Mouse (Mus musculus): ENCODE measurements around the gene Iqch. TPM values are rescaled to one million over a fixed set of nuclear protein-coding genes. Genes with fewer than 3 reads are reported as not detected.

Iqch gene
- total and polyA plus RNA-seq, 2 experiments from 2014 or later = 0.18 to 0.26 TPM

DNA sequence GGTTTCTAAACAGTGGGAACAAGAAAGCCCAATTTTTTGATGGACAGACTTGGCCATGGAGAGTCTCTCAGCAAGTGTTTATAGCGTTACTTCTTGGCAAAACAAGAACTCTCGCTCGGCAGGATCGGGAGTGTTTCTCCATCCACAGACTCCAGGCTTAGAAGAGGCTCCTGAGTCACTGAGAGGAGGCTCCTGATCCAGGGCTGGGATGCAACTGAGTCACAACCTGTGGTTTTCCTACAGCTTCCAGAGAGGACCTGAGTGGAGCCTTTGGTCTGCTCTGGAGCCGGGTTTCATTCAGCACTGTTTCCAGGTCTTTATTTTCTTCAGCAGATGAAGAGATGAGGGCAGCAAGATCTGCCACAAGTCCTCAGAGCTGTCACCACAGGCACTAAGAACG lies 5.7 kb upstream of the Iqch start:
- WGBS = 62% methylated on average over 6 of the region's 6 CpGs
- H3K4me1 ChIP-seq (ENCODE audit: insufficient read depth, low read length) = peaks cover 20% of the 10 kb centered on the region; the same call in 1 of the 2 replicates
- no peak for TF ChIP-seq CTCF (IDR thresholded peaks at IDR 0.05; ENCODE audit: low read depth)
- no peak overlapping the region for H3K27ac ChIP-seq
- ATAC-seq = no peak
- H3K27me3 ChIP-seq (ENCODE audit: insufficient read depth, low read length) = no peaks in the 10 kb centered on the region
- no peaks in the 10 kb centered on the region for H3K9me3 ChIP-seq (ENCODE audit: low read length)
- no peak overlapping the region for H3K4me3 ChIP-seq (ENCODE audit: low read length)
- DNase-seq (ENCODE audit: low spot score) = no peak
- no peak overlapping the region for H3K4me2 ChIP-seq (ENCODE audit: low read depth, low read length)
- no peaks in the 10 kb centered on the region for H3K36me3 ChIP-seq (ENCODE audit: insufficient read depth, low read length)
- no peak overlapping the region for H3K9ac ChIP-seq (replicated peaks; ENCODE audit: low read length)

DNA sequence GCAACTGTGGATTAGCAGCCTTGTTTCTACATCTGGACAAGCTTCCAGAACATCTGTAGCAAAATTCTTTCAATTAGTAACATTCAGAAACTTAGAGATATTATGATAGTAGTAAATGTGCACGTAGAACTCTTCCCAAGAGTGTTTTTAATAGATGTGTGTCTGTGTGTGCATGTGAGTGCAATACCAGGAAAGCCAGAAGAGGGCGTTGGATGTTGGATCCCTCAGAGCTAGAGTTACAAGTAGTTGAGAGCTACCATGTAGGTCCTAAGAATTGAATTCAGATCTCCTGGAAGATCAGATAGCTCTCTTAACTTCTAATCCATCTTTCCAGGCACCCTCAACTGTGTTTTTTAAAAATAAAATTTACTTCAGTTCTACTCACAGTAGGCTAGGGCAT lies 4.3 kb upstream of the Iqch start:
- Histone ChIP-seq H3K27me3 (ENCODE audit: insufficient read depth, low read length) (no peaks in the 10 kb centered on the region), H3K4me1 (ENCODE audit: insufficient read depth, low read length) (peaks cover 15% of the 10 kb centered on the region; the same call in 1 of the 2 replicates), H3K9me3 (ENCODE audit: low read length) (no peaks in the 10 kb centered on the region), H3K9ac (replicated peaks; ENCODE audit: low read length) (no peak overlapping the region), H3K4me3 (ENCODE audit: low read length) (no peak overlapping the region), H3K27ac (no peak overlapping the region), H3K4me2 (ENCODE audit: low read depth, low read length) (no peak overlapping the region), H3K36me3 (ENCODE audit: insufficient read depth, low read length) (no peaks in the 10 kb centered on the region)
- DNase-seq (ENCODE audit: low spot score) (no peak), ATAC-seq (no peak)
- 72% methylated on average over 2 of the region's 2 CpGs for WGBS
- peak; percentile 40; the same call in 1 of the 2 replicates for TF ChIP-seq CTCF (IDR thresholded peaks at IDR 0.05; ENCODE audit: low read depth)

DNA sequence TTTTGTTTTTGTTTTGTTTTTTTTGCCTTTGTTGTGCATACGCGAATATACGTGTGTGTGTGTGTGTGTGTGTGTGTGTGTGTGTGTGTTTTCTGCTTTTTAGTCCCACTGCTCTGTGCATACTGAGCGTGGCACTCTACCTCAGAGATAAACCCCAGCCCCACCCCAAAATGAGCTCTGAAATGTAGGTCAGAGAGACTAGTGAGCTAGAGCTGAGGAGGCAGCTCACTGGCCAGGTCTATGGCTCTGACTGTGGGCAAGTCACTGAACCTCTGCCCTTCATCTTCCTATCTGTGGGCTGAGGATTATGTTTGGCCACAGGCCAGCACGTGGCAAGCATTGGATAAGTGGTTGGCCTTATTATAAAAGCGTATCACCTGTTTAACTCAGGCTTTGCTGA lies 1.6 kb upstream of the Iqch start:
- ATAC-seq = no peak
- Histone ChIP-seq H3K27me3 (ENCODE audit: insufficient read depth, low read length) (no peaks in the 10 kb centered on the region), H3K36me3 (ENCODE audit: insufficient read depth, low read length) (no peaks in the 10 kb centered on the region), H3K27ac (no peak overlapping the region), H3K4me3 (ENCODE audit: low read length) (no peak overlapping the region), H3K9me3 (ENCODE audit: low read length) (no peaks in the 10 kb centered on the region), H3K4me1 (ENCODE audit: insufficient read depth, low read length) (peaks cover 11% of the 10 kb centered on the region; the same call in 1 of the 2 replicates), H3K4me2 (ENCODE audit: low read depth, low read length) (peak overlapping the region; percentile 68), H3K9ac (replicated peaks; ENCODE audit: low read length) (no peak overlapping the region)
- DNase-seq (ENCODE audit: low spot score) = no peak
- no peak for TF ChIP-seq CTCF (IDR thresholded peaks at IDR 0.05; ENCODE audit: low read depth)
- WGBS = 60% methylated on average over 6 of the region's 6 CpGs

DNA sequence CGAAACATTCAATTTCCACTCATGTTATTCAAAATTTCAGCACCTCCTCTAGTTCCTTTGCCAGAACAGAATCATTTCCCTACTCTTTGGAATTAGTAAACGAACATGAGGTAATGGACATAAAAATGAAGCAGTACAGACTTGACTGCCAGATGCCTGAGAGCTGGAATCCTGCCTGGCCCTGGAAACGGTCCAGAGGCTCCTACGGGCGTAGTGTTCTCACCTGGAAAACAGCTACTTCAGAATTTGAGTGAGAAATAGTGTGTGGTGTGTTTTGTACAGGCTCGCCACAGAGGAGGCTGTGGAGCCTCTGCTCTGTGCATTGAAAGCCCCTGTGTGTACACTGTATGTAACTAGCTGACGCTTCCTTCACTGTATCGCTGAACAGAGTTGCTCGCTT lies 5.6 kb downstream of the Iqch start:
- 76% methylated on average over 9 of the region's 9 CpGs for WGBS

DNA sequence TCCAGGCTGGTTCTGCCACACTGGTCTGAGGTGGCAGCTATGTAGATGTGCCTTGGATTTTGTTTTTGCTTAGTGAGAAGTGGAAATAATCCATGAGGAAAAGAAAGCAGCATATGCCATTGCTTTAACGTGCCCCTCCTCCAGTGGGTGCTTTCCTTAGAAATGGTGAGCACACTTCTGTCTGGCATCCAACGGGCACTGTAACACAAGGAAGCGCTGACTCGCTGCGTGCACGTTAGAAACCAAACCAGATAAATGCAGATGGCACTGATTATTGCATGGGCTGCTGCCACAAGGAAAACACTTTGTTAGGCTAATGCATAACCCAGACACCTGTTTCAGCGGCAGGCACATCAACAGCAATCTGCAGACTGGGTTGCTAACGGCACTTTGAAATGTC lies 6.6 kb downstream of the Iqch start:
- Histone ChIP-seq H3K27me3 (ENCODE audit: insufficient read depth, low read length) (no peaks in the 10 kb centered on the region), H3K9me3 (ENCODE audit: low read length) (no peaks in the 10 kb centered on the region), H3K4me1 (ENCODE audit: insufficient read depth, low read length) (no peaks in the 10 kb centered on the region), H3K36me3 (ENCODE audit: insufficient read depth, low read length) (no peaks in the 10 kb centered on the region), H3K27ac (no peak overlapping the region), H3K4me3 (ENCODE audit: low read length) (no peak overlapping the region), H3K9ac (replicated peaks; ENCODE audit: low read length) (no peak overlapping the region), H3K4me2 (ENCODE audit: low read depth, low read length) (no peak overlapping the region)
- DNase-seq (ENCODE audit: low spot score) = no peak
- no peak for ATAC-seq
- TF ChIP-seq CTCF (IDR thresholded peaks at IDR 0.05; ENCODE audit: low read depth) = no peak
- 78% methylated on average over 8 of the region's 8 CpGs for WGBS

More for the DNA sequence above, 5.6 kb downstream of the Iqch start:
- H3K9me3 ChIP-seq (ENCODE audit: low read length) = no peaks in the 10 kb centered on the region
- H3K4me1 ChIP-seq (ENCODE audit: insufficient read depth, low read length) = no peaks in the 10 kb centered on the region
- no peak overlapping the region for H3K4me3 ChIP-seq (ENCODE audit: low read length)
- H3K27ac ChIP-seq = no peak overlapping the region
- no peaks in the 10 kb centered on the region for H3K36me3 ChIP-seq (ENCODE audit: insufficient read depth, low read length)
- ATAC-seq (no peak), DNase-seq (ENCODE audit: low spot score) (no peak)
- no peak overlapping the region for H3K9ac ChIP-seq (replicated peaks; ENCODE audit: low read length)
- no peak for TF ChIP-seq CTCF (IDR thresholded peaks at IDR 0.05; ENCODE audit: low read depth)
- no peak overlapping the region for H3K4me2 ChIP-seq (ENCODE audit: low read depth, low read length)
- no peaks in the 10 kb centered on the region for H3K27me3 ChIP-seq (ENCODE audit: insufficient read depth, low read length)

DNA sequence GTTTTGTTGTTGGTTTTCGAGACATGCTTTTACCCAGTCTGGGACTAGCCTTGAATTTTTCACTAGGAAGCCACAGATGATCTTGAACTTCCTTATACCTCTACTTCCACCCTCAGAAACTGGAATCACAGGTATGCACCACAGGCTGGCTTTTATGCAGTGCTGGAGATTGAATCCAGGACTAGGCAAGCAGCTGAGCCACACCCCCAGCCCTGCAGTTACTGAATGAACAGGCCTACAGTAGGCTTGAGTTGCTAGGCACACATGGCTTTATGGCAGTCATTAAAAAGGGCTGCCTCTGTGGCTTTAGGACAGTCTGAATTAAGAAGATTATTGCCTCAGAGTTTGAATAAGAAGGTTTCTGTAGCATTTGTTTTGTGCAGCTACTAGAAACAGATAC lies 7.3 kb downstream of the Iqch start:
- H3K4me2 ChIP-seq (ENCODE audit: low read depth, low read length) = no peak overlapping the region
- H3K9me3 ChIP-seq (ENCODE audit: low read length) = no peaks in the 10 kb centered on the region
- 100% methylated on average over 1 of the region's 1 CpGs for WGBS
- no peak overlapping the region for H3K9ac ChIP-seq (replicated peaks; ENCODE audit: low read length)
- H3K4me3 ChIP-seq (ENCODE audit: low read length) = no peak overlapping the region
- H3K27me3 ChIP-seq (ENCODE audit: insufficient read depth, low read length) = no peaks in the 10 kb centered on the region
- H3K4me1 ChIP-seq (ENCODE audit: insufficient read depth, low read length) = no peaks in the 10 kb centered on the region
- ATAC-seq (no peak), DNase-seq (ENCODE audit: low spot score) (no peak)
- no peak overlapping the region for H3K27ac ChIP-seq
- no peaks in the 10 kb centered on the region for H3K36me3 ChIP-seq (ENCODE audit: insufficient read depth, low read length)
- no peak for TF ChIP-seq CTCF (IDR thresholded peaks at IDR 0.05; ENCODE audit: low read depth)

DNA sequence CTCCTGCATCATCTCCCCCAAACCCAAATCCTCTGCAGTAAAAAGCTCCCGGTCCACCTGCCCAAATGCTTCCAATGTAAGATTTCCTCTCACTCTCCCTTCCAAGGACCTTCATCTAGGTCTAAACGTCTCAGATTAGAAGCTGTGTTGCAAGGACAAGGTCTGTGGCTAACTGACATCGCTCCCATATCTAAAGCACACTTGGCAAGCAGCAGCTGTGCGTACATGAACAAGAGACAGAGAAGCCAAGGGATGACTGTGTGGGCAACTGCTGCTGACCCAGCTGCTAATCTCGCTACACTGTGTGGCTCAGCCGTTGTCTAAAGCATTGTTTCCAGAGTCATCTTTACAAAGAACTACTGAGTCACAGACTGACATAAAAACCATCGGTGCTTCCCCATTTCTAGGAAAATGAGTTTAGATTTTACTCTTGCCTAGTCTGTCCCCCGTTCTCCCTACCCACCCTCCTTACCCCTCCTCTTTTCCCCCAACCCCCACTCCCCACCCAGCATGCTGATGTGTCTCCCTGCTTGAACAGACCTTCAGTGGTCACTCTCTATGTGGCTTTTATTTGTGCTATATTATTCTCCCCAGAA lies 10.5 kb downstream of the Iqch start:
- Histone ChIP-seq H3K4me2 (ENCODE audit: low read depth, low read length) (no peak overlapping the region), H3K9me3 (ENCODE audit: low read length) (0 out of 2 replicates have a peak, but pooled peaks cover 2% of the 10 kb centered on the region), H3K9ac (replicated peaks; ENCODE audit: low read length) (no peak overlapping the region), H3K4me1 (ENCODE audit: insufficient read depth, low read length) (no peaks in the 10 kb centered on the region), H3K36me3 (ENCODE audit: insufficient read depth, low read length) (no peaks in the 10 kb centered on the region), H3K27me3 (ENCODE audit: insufficient read depth, low read length) (no peaks in the 10 kb centered on the region), H3K27ac (no peak overlapping the region), H3K4me3 (ENCODE audit: low read length) (no peak overlapping the region)
- ATAC-seq (no peak), DNase-seq (ENCODE audit: low spot score) (no peak)
- no peak for TF ChIP-seq CTCF (IDR thresholded peaks at IDR 0.05; ENCODE audit: low read depth)
- WGBS = 94% methylated on average over 8 of the region's 8 CpGs

Measured in hindbrain, postnatal 0 days (tissue).